Mouse (Mus musculus) neural tube, embryonic 10.5 days (tissue): ENCODE measurements at regions not wholly inside any gene's neighbourhood (a gene's known extent, or its start where the extent isn't known, plus 50 kb on each side); places are given as distances from the start of the nearest gene placed in this dataset.

Experiments used
- DNase-seq: peaks from one replicate; pipeline ENCODE4 v3.0.0-alpha.2; 2017; ENCODE audit warnings: low spot score; ENCODE audit errors: extremely low spot score

DNA sequence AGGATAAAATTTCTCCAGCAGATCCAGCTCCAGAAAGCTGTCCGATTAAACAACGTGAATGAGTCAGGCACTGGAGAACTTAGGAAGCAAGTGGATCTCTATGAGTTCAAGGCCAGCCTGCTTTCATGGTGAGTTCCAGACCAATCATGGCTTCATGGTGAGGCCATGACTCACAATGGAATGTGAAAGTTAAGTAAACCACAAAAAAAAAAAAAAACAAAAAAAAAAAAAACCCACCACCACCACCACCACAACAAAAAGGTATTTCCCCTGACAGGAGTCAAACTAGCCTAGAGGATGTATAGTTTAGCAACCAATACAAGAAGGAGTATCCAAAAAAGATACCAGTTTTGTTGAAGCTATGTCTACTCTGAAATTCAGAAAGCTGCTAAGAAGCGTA is 188.5 kb upstream of the Adgrl2 start:
- no peak for DNase-seq

DNA sequence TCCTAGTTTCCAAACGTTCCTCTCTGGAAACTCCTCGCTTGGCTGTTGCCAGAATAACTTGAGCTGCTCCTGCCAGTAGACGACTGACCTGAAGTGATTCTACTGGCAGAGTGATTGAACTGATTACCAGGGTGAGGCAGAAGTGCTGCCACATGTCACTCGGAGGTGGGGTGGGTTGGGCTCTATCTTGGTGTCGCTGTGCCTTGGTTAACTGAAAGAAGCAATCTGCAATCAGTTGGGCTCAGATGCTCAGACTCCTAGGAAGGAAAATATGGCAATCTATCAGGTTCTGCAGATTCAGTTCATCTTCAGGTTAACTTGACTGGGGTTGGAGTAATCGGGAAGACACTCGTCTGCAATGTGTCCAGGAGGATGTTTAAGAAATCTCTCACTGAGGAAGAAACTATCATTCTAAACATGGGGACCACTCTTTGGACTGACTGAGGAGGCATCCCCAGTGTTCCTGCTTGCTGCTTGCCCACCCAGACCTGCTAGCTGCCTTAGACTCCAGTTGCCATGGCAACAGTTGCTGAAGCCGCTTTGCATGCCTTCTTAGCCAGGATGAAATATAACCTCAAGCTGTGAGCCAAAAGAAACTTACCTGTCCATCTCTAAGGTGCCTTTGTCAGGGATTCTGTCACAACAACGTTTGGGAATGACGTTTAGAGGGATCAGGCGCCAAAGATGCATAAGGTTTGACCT is 184.5 kb upstream of the Adgrl2 start:
- DNase-seq: no peak

DNA sequence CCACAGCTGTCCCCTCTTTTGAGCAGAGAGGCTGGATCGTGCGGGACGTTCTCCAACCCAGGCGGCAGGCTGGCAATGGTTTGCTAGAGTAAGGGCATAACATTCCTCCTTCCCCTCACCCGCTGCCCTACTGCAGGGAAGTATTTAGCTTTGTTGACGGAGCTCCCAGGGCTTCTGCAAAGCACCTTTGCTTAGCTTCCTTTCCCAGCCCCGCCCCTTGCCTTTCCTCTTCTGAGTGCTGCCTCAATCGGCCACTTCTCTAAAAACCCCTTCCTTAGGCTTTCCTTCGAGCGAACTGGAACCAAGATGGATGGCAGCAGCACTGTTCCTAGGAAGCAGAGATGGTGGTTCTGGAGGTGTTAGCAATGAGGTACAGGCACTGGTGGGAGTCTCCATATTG is 183.2 kb upstream of the Adgrl2 start:
- DNase-seq: no peak

DNA sequence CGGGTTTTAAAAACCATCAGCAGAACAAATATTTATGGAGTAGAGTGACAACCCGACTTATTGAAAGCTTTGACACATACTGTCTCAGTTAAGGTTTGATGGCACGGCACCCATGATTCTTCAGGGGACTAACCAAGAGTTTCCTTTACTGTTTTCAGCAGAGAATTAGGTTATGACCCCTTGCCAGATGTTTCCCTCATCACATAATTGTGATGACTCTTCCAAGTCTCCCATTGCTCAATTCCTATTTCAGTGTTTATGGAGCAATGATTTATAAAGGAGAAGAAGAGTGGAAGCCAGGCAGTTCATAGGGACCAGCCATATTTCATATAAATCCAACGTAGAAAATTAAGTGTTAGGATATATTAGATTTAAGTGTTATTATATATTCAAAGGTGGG is 181.4 kb upstream of the Adgrl2 start:
- DNase-seq: no peak

DNA sequence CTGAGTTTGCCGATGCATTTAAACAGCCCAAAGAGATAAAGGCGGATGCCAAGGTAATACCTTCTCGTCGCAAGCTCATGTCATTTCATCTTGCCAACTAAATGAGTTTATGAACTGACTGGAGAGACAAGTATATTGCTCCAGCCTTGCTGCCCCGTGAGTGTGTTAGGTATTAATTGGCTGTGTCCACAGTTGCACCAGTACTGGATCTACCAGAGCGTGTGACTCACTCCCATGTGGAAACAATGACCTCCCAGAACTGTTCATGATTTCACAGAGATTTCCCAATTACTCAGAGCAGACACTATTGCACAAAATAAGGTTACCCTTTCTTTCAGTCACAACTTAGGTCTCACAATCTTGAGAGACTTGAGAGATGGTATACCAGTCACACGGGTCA is 179.8 kb upstream of the Adgrl2 start:
- no peak for DNase-seq

DNA sequence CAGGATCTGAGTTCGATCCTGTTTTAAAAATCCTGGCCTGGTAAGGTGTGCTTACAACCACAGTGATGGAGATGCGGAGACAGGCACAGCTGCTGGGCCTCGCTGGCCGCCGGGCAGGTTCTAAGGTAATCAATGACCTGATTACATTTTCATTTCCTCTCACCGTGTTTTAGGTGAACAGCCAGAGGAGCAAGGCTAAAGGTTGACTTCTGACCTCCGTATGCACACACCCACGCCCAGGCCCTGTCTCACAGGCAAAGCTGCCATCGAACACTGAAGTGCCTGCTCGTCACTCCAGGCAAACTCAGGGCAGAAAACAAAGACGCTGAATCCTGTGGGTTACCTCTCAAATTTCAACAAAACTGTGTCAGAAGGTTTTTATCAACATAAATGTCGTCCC is 179.1 kb upstream of the Adgrl2 start:
- DNase-seq: no peak

DNA sequence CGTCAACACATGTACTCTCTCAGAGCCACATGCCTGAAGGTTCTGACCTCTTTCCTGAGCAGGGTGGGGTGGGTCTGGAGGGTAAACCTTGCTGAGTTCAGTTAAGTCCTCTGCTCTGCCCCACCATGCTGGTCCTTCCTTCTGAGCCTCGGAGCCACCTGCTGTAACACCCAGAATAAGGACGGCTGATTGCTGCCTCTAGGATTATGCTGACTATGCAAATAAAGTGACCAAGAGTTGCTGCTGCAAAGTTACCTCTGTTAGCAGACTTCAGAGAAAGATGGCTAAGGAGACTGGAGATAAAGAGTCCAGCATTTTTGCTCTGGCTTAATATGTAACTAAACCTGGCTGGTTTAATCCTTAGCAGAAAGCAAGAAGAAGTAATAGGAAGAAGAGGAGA is 177.6 kb upstream of the Adgrl2 start:
- DNase-seq: no peak

DNA sequence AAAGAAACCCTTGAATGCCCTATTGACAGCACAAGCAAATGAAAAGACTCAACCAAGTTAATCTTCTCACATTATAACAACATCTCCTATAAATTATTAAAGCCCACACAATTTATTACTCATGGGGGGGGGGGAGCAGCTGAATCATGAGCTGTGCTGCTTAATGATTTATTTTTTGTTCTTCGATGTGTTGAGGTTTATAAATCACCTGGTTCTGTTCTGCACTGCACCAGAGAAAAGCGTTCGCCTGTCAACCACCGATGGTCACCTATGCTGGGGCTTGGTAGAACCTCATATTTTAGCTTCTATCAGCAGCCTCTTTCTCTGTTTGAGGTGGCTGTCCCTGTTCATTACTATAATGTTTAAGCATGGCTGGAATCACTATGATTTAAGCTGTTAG is 174.4 kb upstream of the Adgrl2 start:
- DNase-seq: no peak

DNA sequence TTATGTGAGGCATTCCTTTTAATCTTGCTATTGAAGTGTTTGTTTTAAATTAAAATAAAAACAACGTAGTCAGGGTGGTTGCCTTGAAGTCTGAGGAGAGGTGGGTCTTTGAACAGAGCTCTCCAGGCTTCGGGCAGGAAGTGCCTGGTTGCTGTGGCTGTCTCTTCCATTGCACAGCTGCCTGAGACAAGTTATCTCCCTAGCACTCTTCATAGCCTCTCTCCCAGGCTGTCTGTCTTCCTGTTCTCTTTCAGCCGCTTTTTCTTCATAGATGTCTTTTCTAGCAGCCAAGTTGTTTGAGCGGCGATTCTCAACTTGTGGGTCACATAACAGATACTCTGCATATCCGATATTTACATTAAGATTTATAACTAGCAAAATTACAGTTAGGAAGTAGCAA is 173.2 kb upstream of the Adgrl2 start:
- no peak for DNase-seq

DNA sequence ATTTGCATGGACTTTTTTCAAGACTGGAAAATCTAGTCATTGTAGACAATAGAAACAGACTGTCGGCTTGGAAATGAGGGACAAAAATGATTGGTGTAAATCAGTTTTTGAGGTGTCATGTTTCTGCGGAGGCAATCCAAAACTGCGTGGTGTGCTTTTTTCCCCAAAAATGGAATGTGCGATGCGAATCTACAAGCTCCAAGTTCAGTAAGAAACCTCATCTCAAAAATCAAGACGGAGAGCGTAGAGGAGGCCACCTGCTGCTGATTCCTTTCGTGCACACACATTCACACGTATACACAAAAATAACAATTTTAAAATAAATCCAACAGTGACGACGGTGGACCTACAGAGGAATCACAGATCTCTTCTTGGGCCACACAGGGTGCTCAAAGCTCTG is 170.5 kb upstream of the Adgrl2 start:
- no peak for DNase-seq

DNA sequence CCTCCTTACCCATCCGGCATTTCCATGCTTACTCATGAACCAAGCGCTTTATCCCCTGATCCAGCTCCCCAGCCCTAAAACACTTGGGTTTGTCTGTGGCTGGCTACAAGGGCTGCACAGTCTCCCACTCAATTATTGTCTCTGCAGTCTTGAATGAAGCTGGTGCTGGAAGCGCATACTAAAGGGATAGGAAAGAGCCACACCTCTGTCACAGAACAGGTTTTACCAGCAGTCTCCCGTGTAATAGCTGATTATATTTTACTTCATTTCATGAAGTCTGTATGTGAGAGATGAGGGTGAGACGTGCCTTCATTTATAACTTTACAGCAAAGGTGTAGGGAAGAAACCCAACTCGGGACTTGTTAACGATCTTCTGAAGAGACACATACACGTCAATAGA is 167.0 kb upstream of the Adgrl2 start:
- no peak for DNase-seq

DNA sequence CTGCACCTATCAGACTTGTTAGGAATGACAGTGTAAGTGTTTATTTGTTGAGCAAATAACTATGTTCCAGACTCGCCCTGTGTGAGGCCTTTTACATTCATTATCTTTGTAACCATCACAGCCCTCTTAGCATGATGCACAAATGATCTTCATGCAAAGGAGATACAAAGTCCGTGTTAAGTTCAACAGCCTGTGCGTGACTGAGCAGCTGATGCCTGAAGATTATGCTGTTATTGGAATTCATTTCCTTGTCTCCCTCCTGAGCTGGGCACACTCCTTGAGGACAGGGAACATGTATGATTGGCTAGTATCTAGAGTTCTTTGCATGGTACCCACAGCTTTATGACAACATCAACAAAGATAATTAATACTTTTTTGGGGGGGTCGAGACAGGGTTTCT is 162.0 kb upstream of the Adgrl2 start:
- no peak for DNase-seq

DNA sequence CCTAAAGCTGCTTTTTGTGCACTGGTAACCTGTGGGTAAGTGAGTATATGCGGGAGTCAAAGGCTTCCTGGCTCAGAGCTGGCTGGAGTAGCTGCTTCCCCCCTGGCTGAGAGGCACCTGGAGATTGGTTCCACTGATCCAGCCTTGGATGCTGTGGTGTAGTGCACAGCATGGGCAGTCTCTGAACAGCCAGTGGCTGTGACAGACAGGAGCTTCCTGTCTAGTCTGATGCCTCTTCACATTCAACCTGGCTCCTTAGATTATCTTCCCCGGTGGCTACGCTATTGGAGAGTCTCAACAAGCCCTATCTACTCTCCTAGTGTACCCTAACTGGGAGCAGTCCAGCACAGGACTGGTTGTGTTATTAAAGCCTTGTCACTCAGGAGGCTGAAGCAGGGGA is 160.4 kb upstream of the Adgrl2 start:
- DNase-seq: no peak

DNA sequence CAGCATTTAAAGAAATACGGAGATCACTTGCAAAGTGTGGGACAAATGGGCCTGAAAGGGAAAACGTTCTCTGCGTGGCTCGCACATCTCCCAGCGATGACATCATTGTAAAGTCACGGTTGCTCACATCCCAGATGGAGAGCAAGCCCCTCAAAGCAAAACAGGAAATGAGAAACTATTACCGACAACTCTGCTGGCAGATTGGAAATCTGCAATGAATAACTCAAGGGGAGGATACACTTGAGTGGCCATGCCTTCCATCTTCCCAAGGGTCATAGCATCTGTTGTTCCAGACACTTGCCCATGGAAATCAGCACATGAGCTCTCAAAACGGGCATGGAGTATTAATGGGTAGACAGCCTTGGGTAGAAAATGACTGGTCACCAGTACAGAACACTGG is 158.3 kb upstream of the Adgrl2 start:
- DNase-seq: no peak

DNA sequence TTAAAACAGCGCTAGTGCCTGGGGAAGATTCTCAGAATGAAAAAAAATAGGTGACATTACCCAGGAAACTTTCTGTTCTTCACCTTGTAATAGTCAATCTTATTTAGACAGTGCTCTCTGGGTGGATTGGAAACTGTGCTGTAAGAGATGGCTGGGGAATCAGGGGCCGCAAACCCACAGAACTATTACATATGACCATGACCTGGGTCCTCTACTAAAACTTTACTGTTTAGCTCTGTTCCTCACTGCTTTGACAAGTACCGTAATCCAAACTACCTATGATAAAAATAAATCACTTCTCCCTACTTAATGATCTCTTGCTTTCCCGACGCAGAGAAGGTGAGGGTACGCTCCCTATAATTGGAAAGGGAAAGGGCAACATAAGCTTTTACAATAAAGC is 157.6 kb upstream of the Adgrl2 start:
- DNase-seq: no peak

DNA sequence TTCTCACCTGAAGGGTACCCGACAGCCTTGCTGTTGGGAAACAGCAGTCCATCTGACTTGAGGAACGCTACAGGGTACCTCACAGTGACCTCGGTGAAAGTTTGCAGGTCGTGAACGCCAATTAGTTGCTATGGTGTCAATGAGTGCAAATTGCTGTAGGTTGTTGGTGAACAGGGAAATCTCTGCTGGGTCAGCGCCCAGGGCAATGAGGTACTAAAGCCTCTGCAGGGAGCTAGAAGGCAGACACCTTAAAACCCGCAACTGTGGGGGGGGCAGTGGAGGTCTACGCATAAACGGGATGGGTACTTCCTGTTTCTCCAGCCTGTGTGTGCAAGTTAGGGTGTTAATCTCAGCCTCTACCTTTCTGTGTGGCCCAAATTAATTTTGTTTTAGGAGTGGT is 156.3 kb upstream of the Adgrl2 start:
- no peak for DNase-seq

DNA sequence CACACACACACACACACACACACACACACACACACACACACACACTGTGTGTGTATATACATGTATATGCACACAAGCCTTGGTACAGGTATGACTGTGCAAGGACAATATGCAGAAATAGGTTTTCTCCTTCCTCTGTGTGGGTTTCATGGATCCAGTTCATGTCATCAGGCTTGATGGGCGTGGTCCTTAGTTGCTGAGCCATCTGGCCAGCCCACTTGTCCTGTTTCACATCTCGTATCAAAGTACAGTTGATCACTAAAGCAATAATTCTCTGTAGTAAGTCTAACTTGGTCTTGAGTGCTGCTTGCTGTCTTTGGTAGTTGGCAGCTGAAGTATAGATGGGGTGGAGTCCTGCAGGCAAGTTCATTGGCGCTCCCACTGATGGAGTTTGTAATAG is 150.1 kb upstream of the Adgrl2 start:
- no peak for DNase-seq

DNA sequence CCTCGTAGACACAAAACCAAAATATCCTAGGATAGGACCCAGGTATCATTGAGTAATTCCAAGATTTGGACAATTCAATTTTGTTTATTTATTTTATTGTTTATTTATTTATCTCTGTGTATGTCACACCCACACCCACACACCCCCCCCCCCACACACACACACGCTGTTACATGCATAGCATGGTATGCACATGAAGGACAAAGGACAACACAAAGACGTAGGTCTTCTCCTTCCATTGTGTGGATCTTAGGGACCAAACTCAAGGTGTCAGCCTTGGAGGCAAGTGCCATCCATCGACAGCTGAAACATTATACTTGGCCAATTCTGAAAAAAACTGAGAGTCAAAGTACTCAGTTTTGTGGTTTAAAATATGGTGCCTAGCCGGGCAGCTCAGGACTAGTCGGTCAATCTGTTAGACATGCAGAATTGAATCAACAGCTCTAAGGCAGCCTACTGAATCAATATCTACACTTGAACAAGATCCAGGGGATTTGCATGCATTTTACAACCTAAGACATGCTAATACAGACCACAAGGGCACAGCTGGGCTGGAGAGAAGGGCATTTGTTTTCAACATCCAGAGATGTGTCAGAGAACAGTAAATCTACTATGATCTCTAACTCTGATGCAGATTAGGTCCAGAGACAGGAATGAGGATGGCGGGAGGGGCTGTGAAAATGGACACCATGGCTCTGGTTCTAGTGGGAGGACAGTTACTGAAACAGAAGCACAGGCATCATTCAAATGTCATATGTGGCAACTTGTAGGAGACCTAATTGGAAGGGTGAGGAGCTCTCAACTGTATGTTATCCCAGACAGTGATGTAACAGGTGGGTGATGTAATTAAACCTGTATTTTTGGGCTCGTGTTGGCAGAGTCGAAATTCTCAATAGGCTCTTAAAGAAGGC is 143.9 kb upstream of the Adgrl2 start:
- no peak for DNase-seq

DNA sequence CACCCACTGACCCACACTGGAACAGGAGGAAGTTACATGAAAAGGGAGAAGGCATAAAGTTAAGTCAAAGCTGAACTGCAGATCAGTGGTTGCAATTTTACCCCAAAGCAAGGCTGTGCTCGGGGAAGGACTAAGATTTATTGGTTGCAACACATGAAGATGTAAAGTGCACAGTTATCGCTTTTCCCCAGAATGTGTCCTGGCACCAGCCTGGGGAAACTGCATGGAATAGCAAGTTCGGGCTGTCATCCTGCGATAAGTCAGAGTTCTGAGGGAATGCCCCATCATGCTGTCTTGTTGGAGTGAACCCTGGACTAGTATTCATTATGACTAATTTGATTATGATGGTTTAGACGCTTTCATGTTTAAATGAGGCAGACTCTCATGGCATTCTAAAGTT is 128.5 kb upstream of the Adgrl2 start:
- no peak for DNase-seq

DNA sequence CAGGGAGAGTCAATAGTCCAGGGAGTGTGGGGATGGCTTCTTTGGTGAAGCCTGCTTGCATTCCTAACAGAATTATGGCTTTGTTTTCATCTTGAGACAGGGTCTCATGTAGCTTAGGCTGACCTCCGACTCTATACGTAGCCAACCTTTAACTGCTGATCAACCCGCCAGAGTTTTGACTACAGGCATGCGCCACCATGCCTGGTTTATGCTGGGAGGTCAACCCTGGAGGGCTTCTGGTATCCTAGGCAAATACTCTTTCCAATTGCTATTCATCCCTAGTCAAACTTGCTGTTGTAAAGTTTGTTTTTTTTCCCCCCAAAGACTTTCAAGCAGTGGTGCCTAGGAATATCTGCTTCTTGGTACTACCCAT is 127.3 kb upstream of the Adgrl2 start:
- no peak for DNase-seq

DNA sequence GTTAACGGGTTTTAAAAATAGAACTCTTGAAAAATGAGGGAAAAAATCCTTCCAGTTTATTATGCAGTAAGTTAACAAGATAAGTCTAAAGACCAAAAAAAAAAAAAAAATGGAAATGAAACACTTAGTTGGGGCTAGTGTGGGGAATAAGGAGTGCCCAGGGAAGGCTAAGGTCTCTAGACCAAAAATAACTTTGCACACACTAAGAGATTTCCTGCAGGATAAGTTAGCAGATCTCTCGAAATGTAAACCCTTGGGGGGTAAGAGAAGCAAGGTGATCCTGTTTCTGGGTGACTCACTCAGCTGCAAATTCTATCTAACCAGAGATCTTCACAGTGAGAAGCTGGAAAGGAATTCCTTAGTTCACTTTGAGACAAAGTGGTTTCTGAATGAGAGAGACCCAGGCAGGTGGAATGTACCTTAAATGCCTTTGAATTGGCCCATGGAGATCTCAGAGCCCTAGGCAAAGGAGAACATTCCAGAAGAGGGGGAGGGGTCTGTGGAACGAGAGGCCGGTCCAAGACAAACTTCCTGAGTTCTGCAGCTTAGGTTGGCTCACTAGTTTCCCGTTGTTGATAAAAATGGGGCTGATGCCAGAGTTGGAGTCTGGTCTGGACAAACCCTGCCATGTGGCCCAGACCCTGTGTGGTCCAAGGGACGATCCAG is 126.8 kb upstream of the Adgrl2 start:
- no peak for DNase-seq

DNA sequence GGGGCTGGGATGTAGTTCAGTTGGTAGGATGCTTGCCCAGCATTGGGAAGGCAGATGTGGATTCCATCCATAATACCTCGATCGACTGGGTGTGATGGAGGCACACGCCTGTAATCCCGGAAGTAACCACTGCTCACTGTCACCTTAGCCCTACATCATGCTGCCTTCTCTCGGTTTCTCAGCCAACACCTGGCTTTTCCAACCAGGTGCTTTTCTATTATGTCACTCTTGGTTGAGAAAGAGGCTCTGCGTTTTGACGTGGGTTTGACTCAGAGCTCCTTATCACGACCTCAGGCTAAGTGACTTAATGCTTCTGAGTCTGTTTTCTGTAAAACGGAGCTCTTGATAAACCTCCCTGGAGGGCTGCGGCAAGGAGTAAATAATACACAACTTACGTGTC is 126.2 kb upstream of the Adgrl2 start:
- no peak for DNase-seq

DNA sequence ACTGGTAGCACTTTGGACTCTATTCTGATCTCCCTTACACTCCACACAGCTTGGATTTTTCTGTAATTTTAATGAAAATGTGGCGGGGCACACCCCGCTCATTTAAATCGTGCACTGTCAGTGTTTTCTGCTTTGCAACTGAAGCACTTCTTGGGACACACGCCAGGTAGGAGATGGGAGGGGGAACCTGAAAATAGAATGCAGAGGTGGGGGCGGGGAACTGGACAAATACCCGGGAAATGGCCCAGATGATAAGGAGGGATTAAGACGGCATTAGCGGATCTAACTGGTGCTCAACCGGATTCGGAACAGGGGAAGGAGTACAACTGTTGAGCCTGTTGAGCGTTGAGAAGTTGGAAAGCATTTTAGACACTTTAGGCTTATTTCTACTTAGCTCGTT is 125.5 kb upstream of the Adgrl2 start:
- DNase-seq: no peak
